Mouse (Mus musculus) frontal cortex, postnatal 25 days (tissue): ENCODE data around the gene Vrtn.
A peak's percentile ranks its signal among the peaks of the same experiment; 100 is the strongest.

Experiments
- DNase-seq, 2 experiments: peaks; one replicate each; pipeline ENCODE4 v3.0.0; 2022; ENCODE audit warnings: low spot score in 2 of 2

The Vrtn gene

DNA sequence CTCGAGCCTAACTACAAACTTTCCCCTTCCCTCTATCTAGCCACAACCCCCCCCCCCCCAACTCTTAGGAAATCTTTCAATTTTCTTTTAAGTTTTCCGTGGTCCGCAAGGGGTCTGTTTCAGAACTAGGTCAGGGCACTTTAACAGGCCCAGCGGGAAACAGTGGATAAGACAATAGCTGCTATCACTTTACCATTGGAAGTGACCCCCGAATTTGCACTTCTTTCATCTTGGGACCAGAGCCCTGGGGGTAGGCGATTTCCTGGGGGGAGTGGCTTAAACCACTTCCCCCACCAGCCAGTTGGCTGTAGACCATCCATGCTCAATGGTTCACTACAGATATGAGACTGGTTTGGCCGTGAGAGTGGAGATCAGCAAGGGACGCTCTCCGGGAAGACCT is at the start of gene Vrtn:
Gene Vrtn, plus strand, starts transcription at position 366 of the 400 bp plus-strand sequence.
- DNase-seq = no peak

DNA sequence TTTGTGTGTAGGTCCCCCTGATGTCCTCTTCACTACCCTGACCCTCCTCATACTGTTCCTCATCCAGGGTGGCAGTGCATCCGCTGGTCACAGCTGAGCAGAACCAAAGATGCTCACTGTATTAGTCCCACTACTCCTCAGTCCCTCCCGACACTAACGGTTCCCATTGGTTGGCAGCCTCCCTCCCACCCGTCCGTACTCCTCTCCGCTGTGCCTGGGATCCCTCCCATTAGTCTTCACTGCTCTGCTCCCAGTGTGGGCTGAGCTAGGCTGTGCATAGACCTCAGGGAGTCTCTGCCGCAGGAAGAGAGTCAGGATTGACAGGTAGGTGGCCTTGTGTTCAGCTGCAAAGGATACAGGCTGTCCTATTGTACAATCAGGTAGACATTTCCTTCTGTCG is 42.5 kb upstream of the Vrtn start:
- DNase-seq = no peak

DNA sequence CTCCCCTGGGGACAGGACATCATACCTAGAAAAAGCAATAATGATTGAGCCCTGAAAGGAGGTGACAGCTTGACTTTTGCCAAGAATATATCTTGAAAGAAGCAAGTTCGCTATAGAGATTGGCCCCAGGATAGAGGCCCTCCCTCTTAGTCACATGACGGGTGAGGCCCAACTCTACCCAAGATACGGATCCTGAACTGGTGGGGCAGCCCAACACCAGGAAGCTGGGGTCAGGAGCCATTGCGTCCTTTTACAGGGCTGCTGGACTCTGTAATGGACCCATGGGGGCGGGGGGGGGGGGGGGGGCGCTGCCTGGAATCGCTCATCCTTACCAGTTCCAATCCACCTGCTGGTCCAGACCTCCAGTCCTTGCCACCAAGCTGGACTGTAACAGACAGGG is 36.8 kb upstream of the Vrtn start:
- DNase-seq = no peak

DNA sequence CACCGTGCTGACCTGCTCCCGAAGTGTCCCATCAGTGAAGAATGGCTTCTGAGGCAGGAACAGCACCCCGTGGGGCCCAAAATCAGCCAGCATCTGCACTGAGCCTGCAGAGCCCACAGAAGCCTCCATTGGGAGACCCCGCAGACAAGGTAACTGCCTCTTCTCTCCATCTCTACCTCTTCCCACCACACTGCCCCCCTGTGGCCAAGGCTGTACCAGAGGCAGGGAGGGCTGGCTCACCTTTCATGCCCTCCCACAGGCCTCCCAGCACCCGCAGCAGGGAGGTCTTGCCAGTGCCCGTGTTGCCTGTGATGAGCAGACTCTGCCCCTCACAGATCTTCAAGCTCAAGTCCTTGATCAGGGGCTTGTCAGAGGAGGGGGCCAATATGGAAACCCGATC is 35.0 kb upstream of the Vrtn start:
- DNase-seq = no peak

DNA sequence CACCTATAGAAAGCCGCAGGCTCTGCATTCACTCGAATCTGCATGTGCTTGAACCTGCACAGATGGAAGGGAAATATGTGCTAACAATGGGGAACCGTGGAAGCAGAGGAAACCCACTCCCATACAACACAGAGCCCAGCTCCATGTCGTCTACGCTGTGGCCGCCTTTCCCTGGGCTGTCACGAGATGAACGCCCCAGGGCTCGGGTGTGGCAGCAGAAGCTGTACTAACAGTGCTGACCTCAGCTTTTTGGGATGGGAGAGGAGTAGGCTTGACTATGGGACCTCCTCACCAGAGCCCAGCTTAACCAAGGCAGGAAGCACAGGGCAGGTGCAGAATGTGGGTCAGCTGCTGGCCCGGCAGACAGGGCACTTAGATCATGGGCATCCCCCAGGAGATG is 29.1 kb upstream of the Vrtn start:
- no peak for DNase-seq

DNA sequence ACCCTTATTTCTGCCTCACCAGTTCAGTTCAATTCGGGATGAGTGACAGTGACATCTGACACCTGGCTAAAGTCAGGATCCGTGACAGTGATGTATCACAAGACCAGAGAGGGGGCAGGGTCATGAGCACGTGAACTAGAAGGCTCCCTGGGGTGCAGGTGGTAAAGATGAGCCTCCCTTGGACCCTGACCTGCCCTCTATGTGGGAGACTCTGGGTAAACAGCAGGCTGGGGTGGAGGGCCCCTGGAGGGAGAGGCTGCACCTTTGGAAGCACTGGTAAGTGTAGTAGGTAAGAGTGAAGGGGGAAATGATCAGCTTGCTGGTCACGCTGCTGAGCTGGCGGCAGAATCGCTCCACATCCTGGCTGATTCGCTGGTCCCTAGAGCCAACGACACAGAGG is 28.3 kb upstream of the Vrtn start:
- DNase-seq = no peak

- DNase-seq = no peak
Measured at GRCm38 (mm10) chr12:84614001-84614400, 26.8 kb upstream of the Vrtn start.

GRCm38 (mm10) chr12:84614524-84614923 is 26.3 kb upstream of the Vrtn start:
- DNase-seq = peak in 1 of 2 experiments; percentile 18

- peak; percentile 74 to 81 for DNase-seq
Measured at GRCm38 (mm10) chr12:84616977-84617630, 23.7 kb upstream of the Vrtn start, which contains the start of gene Abcd4. Gene Abcd4 (minus strand): TSS chr12:84617413.

DNA sequence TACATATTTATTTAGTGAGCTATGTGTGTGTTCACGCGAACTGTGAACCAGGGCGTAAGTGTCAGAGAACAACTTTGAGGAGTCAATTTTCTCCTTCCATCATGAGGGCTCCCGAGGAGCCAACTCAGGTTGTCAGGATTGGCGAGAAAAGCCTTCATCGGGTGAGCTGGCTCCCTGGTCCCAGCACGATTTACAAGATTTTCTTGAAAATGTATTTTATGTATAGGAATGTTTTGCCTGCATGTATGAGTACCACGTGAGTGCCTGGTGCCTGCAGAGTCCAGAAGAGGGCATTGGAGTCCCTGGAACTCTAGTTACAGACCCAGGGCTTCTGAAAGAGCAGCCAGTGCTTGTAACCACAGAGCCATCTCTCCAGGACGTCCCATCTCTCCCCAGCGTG is 23.2 kb upstream of the Vrtn start:
- DNase-seq = no peak

DNA sequence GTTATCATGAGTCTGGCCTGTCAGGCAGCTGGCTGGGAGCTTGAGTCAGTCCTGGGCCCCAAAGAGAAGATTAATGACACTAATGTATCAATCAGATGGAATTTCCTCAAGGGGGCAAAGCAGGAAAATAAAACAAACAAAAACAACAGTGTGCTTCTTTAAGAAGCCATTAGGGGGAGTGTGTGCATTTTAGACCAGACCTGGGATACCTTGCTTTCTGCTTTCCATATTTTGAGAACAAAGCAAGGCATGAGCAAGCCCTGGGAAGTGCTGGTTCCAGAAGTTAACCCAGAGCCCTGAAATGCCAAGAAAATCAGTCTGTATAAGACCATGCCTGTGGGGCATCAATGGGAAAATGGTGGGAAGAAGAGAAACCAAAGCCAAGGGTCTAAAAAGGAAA is 19.8 kb upstream of the Vrtn start:
- no peak for DNase-seq

DNA sequence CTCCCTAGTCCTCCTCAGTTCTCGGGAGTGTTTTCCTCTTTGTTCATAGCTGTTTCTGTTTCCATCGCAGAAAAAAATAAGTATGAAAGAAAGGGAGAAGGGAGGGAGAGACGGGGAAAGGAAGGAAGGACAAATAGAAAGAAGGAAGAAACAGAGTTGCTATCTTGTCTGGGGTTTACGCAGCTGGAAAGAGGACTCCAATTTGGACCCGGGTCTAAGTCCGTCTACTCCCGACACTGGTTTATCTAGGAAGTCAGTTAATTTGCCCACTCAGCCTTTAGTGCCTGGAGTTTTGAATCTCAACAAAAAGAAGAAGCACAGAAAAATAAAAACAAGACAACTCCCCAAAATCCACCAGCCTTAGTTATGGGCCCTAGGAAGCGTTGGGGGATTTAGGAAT is 16.2 kb upstream of the Vrtn start:
- no peak for DNase-seq

- peak in 1 of 2 experiments; percentile 22 for DNase-seq
Measured at GRCm38 (mm10) chr12:84625116-84625515, 15.7 kb upstream of the Vrtn start.

- no peak for DNase-seq
Measured at GRCm38 (mm10) chr12:84631867-84632266, 9.0 kb upstream of the Vrtn start.

- DNase-seq = no peak
Measured at GRCm38 (mm10) chr12:84640253-84640652, 566 bp upstream of the Vrtn start.

- no peak for DNase-seq
Measured at GRCm38 (mm10) chr12:84650234-84650633, 9.4 kb downstream of the Vrtn start.

- peak; percentile 53 to 64 for DNase-seq
Measured at GRCm38 (mm10) chr12:84653912-84654311, 13.1 kb downstream of the Vrtn start.

DNA sequence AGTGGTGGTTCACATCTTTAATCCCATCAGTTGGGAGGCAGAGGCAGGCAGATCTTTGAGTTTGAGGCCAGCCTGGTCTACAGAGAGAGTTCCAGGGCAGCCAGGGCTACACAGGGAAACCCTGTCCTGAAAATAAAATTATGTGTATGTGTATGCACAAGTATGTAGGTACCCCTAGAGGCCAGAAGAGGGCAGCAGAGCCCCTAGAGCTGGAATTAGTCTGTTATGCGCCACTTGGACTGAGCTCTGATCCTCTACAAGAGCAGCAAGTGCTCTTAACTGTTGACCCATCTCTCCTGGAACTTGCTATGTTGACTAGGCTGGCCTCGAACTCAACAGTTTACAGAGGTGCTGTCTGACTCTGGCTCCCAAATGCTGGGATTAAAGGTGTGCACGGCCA is 29.7 kb downstream of the Vrtn start:
- DNase-seq = no peak

GRCm38 (mm10) chr12:84671646-84672045 is 30.8 kb downstream of the Vrtn start:
- no peak for DNase-seq

DNA sequence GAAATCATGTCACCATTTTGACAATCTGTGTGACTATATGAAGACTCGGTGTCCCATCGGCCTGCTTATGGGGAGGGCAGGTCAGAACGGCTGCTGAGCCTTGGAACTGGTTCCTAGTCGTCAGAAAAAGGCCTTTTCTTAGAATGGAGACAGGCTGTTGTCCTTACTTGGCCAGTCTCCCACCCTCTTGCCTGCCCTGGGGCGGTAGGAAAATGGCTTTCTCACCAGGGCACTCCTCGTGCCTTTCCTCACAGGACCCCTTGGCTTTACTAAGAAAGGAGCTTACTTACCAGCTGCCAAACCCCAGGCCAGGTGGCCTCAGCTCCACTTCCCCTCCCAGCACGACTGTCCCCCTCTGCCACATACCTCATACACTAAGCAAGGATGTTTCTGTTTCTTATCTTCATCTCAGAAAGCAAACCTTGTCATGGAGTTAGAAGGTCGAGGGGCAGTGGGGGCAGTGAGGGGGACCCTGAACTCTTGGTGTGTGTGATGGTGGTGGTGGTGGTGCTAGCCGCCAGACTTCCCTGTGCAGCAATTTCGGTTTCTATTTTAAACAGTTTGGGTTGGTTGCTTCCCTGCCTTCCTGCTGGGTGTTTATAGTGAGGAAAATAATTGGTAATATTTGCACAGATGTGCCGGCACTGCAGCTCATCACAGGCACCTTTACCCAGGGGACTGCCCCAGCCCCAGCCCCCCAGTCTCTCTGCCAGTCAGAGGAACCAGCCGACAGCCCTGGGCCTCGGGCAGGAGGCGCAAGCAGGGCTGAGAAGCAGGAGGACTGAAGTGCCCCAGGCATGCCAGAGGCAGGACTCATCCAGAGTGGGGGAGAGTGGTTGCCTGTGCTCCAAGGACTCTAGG is 34.1 kb downstream of the Vrtn start:
- DNase-seq = no peak

- no peak for DNase-seq
Measured at GRCm38 (mm10) chr12:84676011-84676410, 35.2 kb downstream of the Vrtn start.

- DNase-seq = no peak
Measured at GRCm38 (mm10) chr12:84684569-84684968, 43.8 kb downstream of the Vrtn start.

DNA sequence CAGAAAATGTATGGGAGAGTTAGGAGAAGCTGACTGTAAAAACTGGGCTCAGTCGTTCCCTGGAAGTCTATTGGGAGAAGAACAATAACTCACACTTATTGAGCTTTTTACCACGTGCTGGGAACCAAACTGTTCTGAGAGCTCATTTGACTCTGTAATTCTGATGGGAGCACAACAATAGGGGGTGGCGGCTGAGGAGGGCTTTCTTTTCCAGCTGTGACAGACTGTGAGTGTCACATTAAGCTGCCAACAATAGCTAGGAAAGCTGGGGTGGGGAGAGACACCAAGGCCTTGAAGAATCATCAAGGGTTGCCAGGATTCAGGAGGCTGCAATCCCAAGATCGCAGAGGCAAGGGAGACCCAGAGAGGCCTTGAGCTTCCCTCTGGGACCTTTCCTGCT is 45.4 kb downstream of the Vrtn start:
- no peak for DNase-seq
